Mouse (Mus musculus): ENCODE results near the gene Hoxc11. TPM values are rescaled to one million over a fixed set of nuclear protein-coding genes. Genes with fewer than 3 reads are reported as not detected.

Hoxc11 gene
- polyA plus RNA-seq, 1 experiment = not detected

GRCm38 (mm10) chr15:102919336-102920180 is 34.7 kb upstream of the Hoxc11 start:
- H3K4me3 ChIP-seq (ENCODE audit: insufficient read depth, low read depth, low read length) = no peak overlapping the region
- peaks cover 4% of the 10 kb centered on the region; the same call in 1 of the 2 replicates for H3K4me1 ChIP-seq (ENCODE audit: control insufficient read depth, insufficient read depth, low read length)
- 3% methylated on average over 12 of the region's 12 CpGs for WGBS
- TF ChIP-seq CTCF (IDR thresholded peaks at IDR 0.05; ENCODE audit: insufficient read depth, low read depth, low read length) (no peak), POLR2A (IDR thresholded peaks at IDR 0.05; ENCODE audit: insufficient read depth, low read depth, low read length) (no peak)
- H3K27ac ChIP-seq (ENCODE audit: insufficient read depth, low read depth, low read length) = no peak overlapping the region

DNA sequence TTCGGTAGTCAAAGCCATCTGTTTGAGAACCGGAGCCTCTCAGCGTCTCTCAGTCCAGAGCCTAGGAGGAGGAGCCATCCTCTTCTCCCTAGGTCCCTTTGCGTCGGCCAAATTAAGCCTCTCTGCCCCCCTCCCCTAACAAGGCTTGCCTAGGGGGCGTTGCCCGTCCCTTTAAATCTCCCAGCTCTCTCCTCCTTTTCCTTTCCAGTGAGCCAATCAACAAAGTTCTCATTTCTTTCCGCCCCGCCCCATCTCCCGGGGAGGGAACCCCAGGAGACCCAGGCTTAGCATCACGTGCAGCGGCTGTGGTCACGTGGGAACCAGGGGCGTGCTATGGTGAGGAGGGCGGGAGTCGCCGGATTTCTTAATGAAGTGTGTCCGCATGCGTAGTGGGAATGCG is 33.6 kb upstream of the Hoxc11 start:
- peaks cover 4% of the 10 kb centered on the region; the same call in 1 of the 2 replicates for H3K4me1 ChIP-seq (ENCODE audit: control insufficient read depth, insufficient read depth, low read length)
- H3K4me3 ChIP-seq (ENCODE audit: insufficient read depth, low read depth, low read length) = no peak overlapping the region
- TF ChIP-seq CTCF (IDR thresholded peaks at IDR 0.05; ENCODE audit: insufficient read depth, low read depth, low read length) (no peak), POLR2A (IDR thresholded peaks at IDR 0.05; ENCODE audit: insufficient read depth, low read depth, low read length) (no peak)
- H3K27ac ChIP-seq (ENCODE audit: insufficient read depth, low read depth, low read length) = no peak overlapping the region
- 2% methylated on average over 19 of the region's 20 CpGs for WGBS

GRCm38 (mm10) chr15:102921053-102922011 is 32.9 kb upstream of the Hoxc11 start, which contains the start of gene Hoxc13:
Hoxc13 (plus strand) TSS chr15:102921103.
- no peak within 1 kb of the TSS for H3K27ac ChIP-seq (ENCODE audit: insufficient read depth, low read depth, low read length)
- 2% methylated on average over 87 of the region's 88 CpGs for WGBS
- TF ChIP-seq POLR2A (IDR thresholded peaks at IDR 0.05; ENCODE audit: insufficient read depth, low read depth, low read length) (no peak), CTCF (IDR thresholded peaks at IDR 0.05; ENCODE audit: insufficient read depth, low read depth, low read length) (no peak)
- H3K4me3 ChIP-seq (ENCODE audit: insufficient read depth, low read depth, low read length) = no peak within 1 kb of the TSS
- H3K4me1 ChIP-seq (ENCODE audit: control insufficient read depth, insufficient read depth, low read length) = peaks cover 4% of the 10 kb centered on the region; the same call in 1 of the 2 replicates

GRCm38 (mm10) chr15:102922012-102922362 is 32.2 kb upstream of the Hoxc11 start:
- no peak overlapping the region for H3K4me3 ChIP-seq (ENCODE audit: insufficient read depth, low read depth, low read length)
- peaks cover 4% of the 10 kb centered on the region; the same call in 1 of the 2 replicates for H3K4me1 ChIP-seq (ENCODE audit: control insufficient read depth, insufficient read depth, low read length)
- 2% methylated on average over 24 of the region's 24 CpGs for WGBS
- no peak overlapping the region for H3K27ac ChIP-seq (ENCODE audit: insufficient read depth, low read depth, low read length)
- TF ChIP-seq POLR2A (IDR thresholded peaks at IDR 0.05; ENCODE audit: insufficient read depth, low read depth, low read length) = no peak
- no peak for TF ChIP-seq CTCF (IDR thresholded peaks at IDR 0.05; ENCODE audit: insufficient read depth, low read depth, low read length)

DNA sequence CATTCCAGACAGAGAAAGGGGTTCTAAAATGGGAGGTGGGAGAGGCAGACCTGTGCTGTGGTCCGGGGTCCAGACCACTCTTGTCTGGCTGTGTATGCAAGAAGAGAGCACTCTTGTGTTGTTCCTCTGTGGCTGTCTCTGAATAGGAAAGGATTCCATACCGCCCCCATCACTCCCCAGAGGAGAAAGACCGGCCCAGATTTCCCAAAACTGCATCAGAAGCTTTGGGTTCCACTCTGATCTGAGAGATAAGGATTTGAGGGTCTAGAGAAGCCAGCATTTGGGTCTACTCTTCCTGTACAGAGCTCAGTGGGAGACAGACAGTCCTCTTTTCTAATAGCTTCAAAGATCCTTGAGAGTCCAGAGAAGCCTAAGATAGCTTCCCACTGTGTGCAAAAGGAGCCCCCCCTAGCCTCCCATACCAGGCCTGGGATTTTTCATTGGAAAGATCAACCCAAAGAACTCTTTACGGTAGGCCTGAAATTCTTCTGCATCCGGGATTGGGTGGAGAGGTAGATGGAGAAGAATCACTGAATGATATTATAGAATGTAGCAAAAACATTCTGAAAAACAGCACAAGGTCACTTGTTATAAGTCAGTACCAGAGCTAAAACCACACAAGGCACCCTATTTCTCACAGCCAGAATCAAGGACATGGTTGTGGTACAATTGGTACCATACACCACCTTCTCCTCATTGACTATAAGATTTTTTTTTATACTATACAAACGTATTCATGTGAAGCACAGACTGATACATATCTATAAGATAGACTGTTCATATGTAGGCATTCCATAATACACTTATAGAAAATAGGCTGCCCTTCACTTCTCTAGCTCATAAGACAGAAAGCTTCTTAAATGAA is 31.4 kb upstream of the Hoxc11 start:
- TF ChIP-seq POLR2A (IDR thresholded peaks at IDR 0.05; ENCODE audit: insufficient read depth, low read depth, low read length) (no peak), CTCF (IDR thresholded peaks at IDR 0.05; ENCODE audit: insufficient read depth, low read depth, low read length) (no peak)
- 16% methylated on average over 6 of the region's 6 CpGs for whole genome bisulfite sequencing
- Histone ChIP-seq H3K27ac (ENCODE audit: insufficient read depth, low read depth, low read length) (no peak overlapping the region), H3K4me1 (ENCODE audit: control insufficient read depth, insufficient read depth, low read length) (peaks cover 4% of the 10 kb centered on the region; the same call in 1 of the 2 replicates), H3K4me3 (ENCODE audit: insufficient read depth, low read depth, low read length) (no peak overlapping the region)

GRCm38 (mm10) chr15:102927032-102927645 is 27.1 kb upstream of the Hoxc11 start:
- no peak overlapping the region for H3K4me3 ChIP-seq (ENCODE audit: insufficient read depth, low read depth, low read length)
- WGBS = 1% methylated on average over 40 of the region's 40 CpGs
- no peaks in the 10 kb centered on the region for H3K4me1 ChIP-seq (ENCODE audit: control insufficient read depth, insufficient read depth, low read length)
- H3K27ac ChIP-seq (ENCODE audit: insufficient read depth, low read depth, low read length) = no peak overlapping the region
- TF ChIP-seq POLR2A (IDR thresholded peaks at IDR 0.05; ENCODE audit: insufficient read depth, low read depth, low read length) = no peak
- no peak for TF ChIP-seq CTCF (IDR thresholded peaks at IDR 0.05; ENCODE audit: insufficient read depth, low read depth, low read length)

GRCm38 (mm10) chr15:102931706-102932358 is 22.4 kb upstream of the Hoxc11 start:
- 2% methylated on average over 23 of the region's 23 CpGs for WGBS
- Histone ChIP-seq H3K4me1 (ENCODE audit: control insufficient read depth, insufficient read depth, low read length) (no peaks in the 10 kb centered on the region), H3K27ac (ENCODE audit: insufficient read depth, low read depth, low read length) (no peak overlapping the region), H3K4me3 (ENCODE audit: insufficient read depth, low read depth, low read length) (no peak overlapping the region)
- TF ChIP-seq POLR2A (IDR thresholded peaks at IDR 0.05; ENCODE audit: insufficient read depth, low read depth, low read length) = no peak
- TF ChIP-seq CTCF (IDR thresholded peaks at IDR 0.05; ENCODE audit: insufficient read depth, low read depth, low read length) = no peak
